Mouse (Mus musculus): ENCODE measurements around the gene Flad1. TPM values are rescaled to one million over a fixed set of nuclear protein-coding genes. Genes with fewer than 3 reads are reported as not detected.

The Flad1 gene
- total and polyA plus RNA-seq, 2 experiments from 2014 or later, result 50.8 to 79.3 TPM

DNA sequence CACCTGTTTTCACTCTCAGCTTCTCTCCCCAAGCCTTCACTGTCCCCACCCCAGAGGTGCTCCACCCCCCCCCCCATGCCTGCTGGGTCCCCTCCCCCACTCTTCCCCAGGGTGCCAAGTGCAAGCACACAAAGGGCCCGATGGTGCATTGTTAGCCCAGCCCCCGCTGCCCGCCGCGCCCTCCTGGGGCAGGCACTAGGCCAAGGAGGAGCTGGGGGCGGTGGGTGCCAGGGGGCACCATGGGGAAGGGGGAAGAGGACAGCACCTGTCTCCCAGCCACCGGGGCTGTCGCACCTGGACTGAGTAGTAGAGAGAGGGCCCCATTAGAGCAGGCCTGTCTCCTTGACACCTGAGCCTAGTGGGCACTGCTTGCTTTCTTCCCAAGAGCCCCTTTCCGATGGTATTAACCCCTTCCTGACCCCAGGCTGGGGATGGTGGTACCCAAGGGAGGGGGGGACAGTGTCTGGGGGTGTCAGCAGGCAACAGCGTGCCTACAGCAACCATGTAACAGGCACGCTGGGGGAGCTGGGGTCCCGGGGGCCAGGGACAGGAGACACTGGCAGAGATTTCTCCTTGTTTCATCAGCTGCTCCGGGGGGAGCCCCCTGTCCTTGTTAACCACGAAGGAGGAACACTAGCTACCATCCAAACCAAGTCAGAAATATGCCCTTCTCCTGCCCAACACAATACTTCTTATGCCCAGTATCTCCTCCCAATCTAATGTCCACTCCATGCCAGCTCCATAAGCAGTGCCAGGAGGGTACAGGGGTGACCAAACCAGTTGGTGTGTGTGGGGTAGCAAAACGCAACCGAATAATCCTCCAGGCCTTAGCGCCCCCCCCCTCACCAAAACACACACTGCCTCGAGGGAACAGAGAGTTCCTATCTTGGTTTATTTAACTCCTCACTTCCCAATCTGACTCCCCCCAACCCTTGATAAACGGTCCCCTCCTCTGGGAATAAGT is 20.7 kb downstream of the Flad1 start:
- ATAC-seq (ENCODE audit: insufficient read depth, low read depth), result no peak

DNA sequence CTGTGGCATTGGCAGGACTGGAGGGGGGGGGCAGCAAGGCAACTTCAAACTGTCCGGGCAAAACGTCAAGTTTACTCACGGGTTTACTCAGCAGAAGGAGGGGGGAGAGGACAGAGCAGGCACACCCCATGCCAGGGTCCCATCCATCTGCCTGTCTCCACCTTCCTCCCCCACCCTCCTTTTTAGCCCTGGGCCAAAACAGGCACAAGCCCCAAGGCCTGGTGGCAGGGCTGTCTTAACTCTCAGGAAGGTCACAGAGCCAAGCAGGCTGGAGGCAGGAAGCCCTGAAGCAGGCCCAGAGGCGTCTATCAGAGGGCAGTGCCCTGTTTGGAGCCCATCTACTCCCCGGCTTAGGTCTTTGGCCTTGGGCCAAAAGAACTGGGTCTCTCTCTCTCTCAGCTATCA is 21.6 kb downstream of the Flad1 start:
- peaks cover 26% of the 10 kb centered on the region for H3K4me1 ChIP-seq (ENCODE audit: control insufficient read depth, insufficient read depth)
- WGBS, result 26% methylated on average over 5 of the region's 5 CpGs
- no peak for ATAC-seq (ENCODE audit: insufficient read depth, low read depth)
- H3K9me3 ChIP-seq (replicated peaks; ENCODE audit: control insufficient read depth, low read length), result no peaks in the 10 kb centered on the region
- TF ChIP-seq CTCF (IDR thresholded peaks at IDR 0.05; ENCODE audit: low read depth), result no peak
- no peak for TF ChIP-seq EP300 (IDR thresholded peaks at IDR 0.05; ENCODE audit: low read depth)
- no peaks in the 10 kb centered on the region for H3K27me3 ChIP-seq (ENCODE audit: control insufficient read depth, insufficient read depth, low read length)
- peak overlapping the region; percentile 84 for H3K27ac ChIP-seq (ENCODE audit: low read depth)
- H3K4me2 ChIP-seq (ENCODE audit: low read depth, low read length), result peak overlapping the region; percentile 100
- no peak for DNase-seq (ENCODE audit: low spot score)
- H3K36me3 ChIP-seq (replicated peaks; ENCODE audit: control insufficient read depth, insufficient read depth, low read length), result no peaks in the 10 kb centered on the region
- H3K4me3 ChIP-seq (ENCODE audit: low read depth, low read length), result no peak overlapping the region
- H3K9ac ChIP-seq (replicated peaks; ENCODE audit: low read depth, low read length), result no peak overlapping the region

More for the DNA sequence above, 20.7 kb downstream of the Flad1 start:
- peak overlapping the region; percentile 84 for H3K27ac ChIP-seq (ENCODE audit: low read depth)
- no peaks in the 10 kb centered on the region for H3K9me3 ChIP-seq (replicated peaks; ENCODE audit: control insufficient read depth, low read length)
- no peaks in the 10 kb centered on the region for H3K27me3 ChIP-seq (ENCODE audit: control insufficient read depth, insufficient read depth, low read length)
- DNase-seq (ENCODE audit: low spot score), result no peak
- TF ChIP-seq EP300 (IDR thresholded peaks at IDR 0.05; ENCODE audit: low read depth), result no peak
- TF ChIP-seq CTCF (IDR thresholded peaks at IDR 0.05; ENCODE audit: low read depth), result no peak
- peaks cover 34% of the 10 kb centered on the region for H3K4me1 ChIP-seq (ENCODE audit: control insufficient read depth, insufficient read depth)
- no peaks in the 10 kb centered on the region for H3K36me3 ChIP-seq (replicated peaks; ENCODE audit: control insufficient read depth, insufficient read depth, low read length)
- peak overlapping the region; percentile 78 for H3K4me3 ChIP-seq (ENCODE audit: low read depth, low read length)
- H3K9ac ChIP-seq (replicated peaks; ENCODE audit: low read depth, low read length), result peak overlapping the region; percentile 69
- 22% methylated on average over 18 of the region's 19 CpGs for WGBS
- peak overlapping the region; percentile 100 for H3K4me2 ChIP-seq (ENCODE audit: low read depth, low read length)

DNA sequence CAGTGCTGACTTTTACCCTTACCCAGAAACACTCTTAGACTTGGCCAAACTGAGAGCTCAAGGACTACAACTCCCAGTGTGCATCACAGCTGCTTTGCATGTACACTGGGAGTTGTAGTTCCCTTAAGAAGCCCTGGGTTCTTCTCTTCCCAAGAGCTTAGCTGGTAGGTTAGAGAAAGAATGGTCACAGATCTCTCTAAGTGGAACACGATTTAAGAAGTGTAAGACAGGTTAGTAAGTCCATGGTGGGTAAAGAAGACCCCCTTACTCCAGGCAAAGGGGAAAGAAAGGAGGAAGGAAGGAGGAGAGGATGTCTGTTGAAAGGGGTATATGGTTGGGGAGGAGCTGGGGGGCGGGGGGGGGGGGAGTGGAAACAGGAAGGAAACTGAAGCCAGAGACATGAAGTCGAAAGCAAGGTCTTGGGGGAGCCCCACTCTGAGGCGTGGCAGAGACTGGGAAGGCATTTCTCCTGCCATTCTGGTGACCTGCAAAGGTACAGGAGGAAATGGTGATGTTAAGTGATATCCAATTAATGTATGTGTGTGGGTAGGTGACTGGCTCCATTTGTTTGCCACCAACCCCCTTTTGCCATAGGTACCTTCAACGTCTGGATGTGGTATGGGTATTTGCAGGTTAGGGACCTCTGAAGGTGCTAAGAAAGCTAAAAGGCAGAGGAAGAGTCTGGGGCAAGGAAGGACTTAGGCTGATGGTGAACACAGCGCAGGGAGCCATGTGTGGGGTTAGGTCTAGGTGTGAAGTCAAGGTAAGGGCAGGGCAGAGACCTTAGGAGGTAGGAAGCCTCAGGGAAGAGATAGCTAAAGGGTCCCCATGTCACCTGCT is 22.5 kb downstream of the Flad1 start:
- ATAC-seq (ENCODE audit: insufficient read depth, low read depth) (no peak), DNase-seq (ENCODE audit: low spot score) (peak; percentile 41)
- H3K4me3 ChIP-seq (ENCODE audit: low read depth, low read length), result no peak overlapping the region
- no peak overlapping the region for H3K27ac ChIP-seq (ENCODE audit: low read depth)
- H3K9ac ChIP-seq (replicated peaks; ENCODE audit: low read depth, low read length), result no peak overlapping the region
- no peaks in the 10 kb centered on the region for H3K9me3 ChIP-seq (replicated peaks; ENCODE audit: control insufficient read depth, low read length)
- H3K36me3 ChIP-seq (replicated peaks; ENCODE audit: control insufficient read depth, insufficient read depth, low read length), result no peaks in the 10 kb centered on the region
- 61% methylated on average over 6 of the region's 6 CpGs for WGBS
- TF ChIP-seq EP300 (IDR thresholded peaks at IDR 0.05; ENCODE audit: low read depth) (no peak), CTCF (IDR thresholded peaks at IDR 0.05; ENCODE audit: low read depth) (no peak)
- peaks cover 24% of the 10 kb centered on the region for H3K4me1 ChIP-seq (ENCODE audit: control insufficient read depth, insufficient read depth)
- H3K4me2 ChIP-seq (ENCODE audit: low read depth, low read length), result no peak overlapping the region
- no peaks in the 10 kb centered on the region for H3K27me3 ChIP-seq (ENCODE audit: control insufficient read depth, insufficient read depth, low read length)

DNA sequence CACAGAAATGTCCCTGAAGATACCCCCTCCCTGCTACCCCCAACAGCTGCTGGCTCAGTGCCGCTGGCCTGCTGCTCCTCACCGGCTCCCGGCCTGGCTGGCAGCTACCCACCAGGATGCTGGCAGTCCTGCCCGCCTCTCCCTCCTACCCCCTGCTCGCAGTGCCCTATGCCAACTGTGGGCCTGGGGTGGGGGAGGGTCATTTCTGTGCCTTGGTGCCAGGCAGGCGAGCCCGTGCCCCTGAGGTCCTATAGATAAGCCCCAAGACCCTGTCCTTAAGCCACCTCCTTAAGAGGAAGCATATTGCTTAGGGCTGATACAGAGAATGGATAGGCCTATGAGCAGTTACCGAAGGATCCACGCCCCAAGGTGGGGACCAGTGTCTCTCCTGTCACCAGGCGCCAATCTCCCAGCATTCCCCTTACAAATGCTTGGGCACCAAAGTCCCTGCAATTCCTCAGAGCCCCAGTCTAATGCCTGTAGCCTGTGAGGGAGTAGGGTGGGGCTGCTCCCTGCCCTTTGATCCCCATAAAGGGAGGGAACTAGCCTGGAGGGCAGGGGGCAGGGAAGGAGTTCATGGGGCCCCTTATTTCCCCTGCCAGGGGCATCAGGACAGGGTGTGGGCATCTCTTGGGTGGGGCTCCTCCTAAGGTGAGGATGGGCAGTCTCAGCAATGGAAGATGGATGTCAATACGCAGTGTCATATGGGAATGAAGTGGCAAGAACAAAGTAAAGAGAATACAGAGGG is 23.4 kb downstream of the Flad1 start:
- peaks cover 24% of the 10 kb centered on the region for H3K4me1 ChIP-seq (ENCODE audit: control insufficient read depth, insufficient read depth)

DNA sequence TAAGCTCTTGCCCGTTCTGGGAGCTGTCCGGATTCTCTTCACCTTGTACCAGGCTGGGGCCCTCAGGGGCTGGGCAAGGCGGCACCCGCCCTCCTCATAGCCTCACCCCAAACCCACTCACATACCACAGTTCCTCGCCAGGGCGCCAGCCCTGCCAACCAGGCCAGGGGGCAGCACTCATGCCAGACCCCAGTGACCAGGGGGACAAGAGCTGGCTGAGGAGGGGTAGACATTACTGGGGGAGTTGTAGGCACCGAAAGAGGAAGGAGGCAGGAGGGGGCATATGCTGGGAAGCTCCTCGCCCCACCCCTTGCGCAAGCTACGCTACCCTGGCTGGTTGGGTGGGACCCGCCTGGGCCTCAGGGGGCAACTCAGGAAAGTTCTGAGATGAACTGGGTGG is 24.0 kb downstream of the Flad1 start:
- H3K4me3 ChIP-seq (ENCODE audit: low read depth, low read length), result no peak overlapping the region
- H3K4me2 ChIP-seq (ENCODE audit: low read depth, low read length), result no peak overlapping the region

More for the DNA sequence above, 23.4 kb downstream of the Flad1 start:
- DNase-seq (ENCODE audit: low spot score) (no peak), ATAC-seq (ENCODE audit: insufficient read depth, low read depth) (no peak)
- TF ChIP-seq CTCF (IDR thresholded peaks at IDR 0.05; ENCODE audit: low read depth) (no peak), EP300 (IDR thresholded peaks at IDR 0.05; ENCODE audit: low read depth) (no peak)
- Histone ChIP-seq H3K9ac (replicated peaks; ENCODE audit: low read depth, low read length) (no peak overlapping the region), H3K4me3 (ENCODE audit: low read depth, low read length) (no peak overlapping the region), H3K9me3 (replicated peaks; ENCODE audit: control insufficient read depth, low read length) (no peaks in the 10 kb centered on the region), H3K36me3 (replicated peaks; ENCODE audit: control insufficient read depth, insufficient read depth, low read length) (no peaks in the 10 kb centered on the region), H3K27ac (ENCODE audit: low read depth) (no peak overlapping the region), H3K27me3 (ENCODE audit: control insufficient read depth, insufficient read depth, low read length) (no peaks in the 10 kb centered on the region), H3K4me2 (ENCODE audit: low read depth, low read length) (no peak overlapping the region)
- WGBS, result 71% methylated on average over 11 of the region's 11 CpGs

More for the DNA sequence above, 24.0 kb downstream of the Flad1 start:
- Histone ChIP-seq H3K36me3 (replicated peaks; ENCODE audit: control insufficient read depth, insufficient read depth, low read length) (no peaks in the 10 kb centered on the region), H3K9ac (replicated peaks; ENCODE audit: low read depth, low read length) (no peak overlapping the region), H3K27ac (ENCODE audit: low read depth) (no peak overlapping the region), H3K4me1 (ENCODE audit: control insufficient read depth, insufficient read depth) (peaks cover 24% of the 10 kb centered on the region), H3K27me3 (ENCODE audit: control insufficient read depth, insufficient read depth, low read length) (no peaks in the 10 kb centered on the region), H3K9me3 (replicated peaks; ENCODE audit: control insufficient read depth, low read length) (no peaks in the 10 kb centered on the region)
- WGBS, result 93% methylated on average over 11 of the region's 11 CpGs
- TF ChIP-seq EP300 (IDR thresholded peaks at IDR 0.05; ENCODE audit: low read depth) (no peak), CTCF (IDR thresholded peaks at IDR 0.05; ENCODE audit: low read depth) (no peak)
- ATAC-seq (ENCODE audit: insufficient read depth, low read depth) (no peak), DNase-seq (ENCODE audit: low spot score) (no peak)

Measured in heart, postnatal 0 days (tissue).